ENCODE assay signal across 20 mouse cellular contexts in genomic region chr3:144099444-144099843, GRCm38 (mm10).
DNase-seq lines count a peak whose midpoint lies in the region; ATAC-seq lines count a peak whose summit lies in the region.
"Had no signal": no experiment of that assay in that cellular context is flagged by ENCODE, and none has a peak within 500 bp of the region (broad histone marks: within the 10 kb centered on the region; RNA-seq: fewer than 3 reads in every experiment).

No protein-coding gene starts in this region.

- no peaks in the 10 kb centered on the region for H3K27me3 ChIP-seq in kidney, embryonic 14.5 days (ENCODE audit: control insufficient read depth, insufficient read depth, low read length)
- H3K27me3 ChIP-seq in intestine, embryonic 15.5 days (replicated peaks), result no peaks in the 10 kb centered on the region
- H3K27me3 ChIP-seq in intestine, embryonic 16.5 days (replicated peaks; ENCODE audit: control insufficient read depth, insufficient read depth, low read length), result no peaks in the 10 kb centered on the region
- no peaks in the 10 kb centered on the region for H3K27me3 ChIP-seq in stomach, embryonic 16.5 days (ENCODE audit: control insufficient read depth, insufficient read depth, low read length)
- H3K27me3 ChIP-seq: embryonic facial prominence, embryonic 12.5 days; embryonic facial prominence, embryonic 15.5 days; hindbrain, embryonic 12.5 days; hindbrain, embryonic 15.5 days had no signal

- H3K4me1 ChIP-seq in kidney, embryonic 14.5 days (ENCODE audit: control insufficient read depth, insufficient read depth, low read length), result peaks cover 8% of the 10 kb centered on the region; the same call in 1 of the 2 replicates
- no peaks in the 10 kb centered on the region for H3K4me1 ChIP-seq in intestine, embryonic 15.5 days (replicated peaks)
- no peaks in the 10 kb centered on the region for H3K4me1 ChIP-seq in intestine, embryonic 16.5 days (ENCODE audit: control insufficient read depth, insufficient read depth, low read length)
- peaks cover 5% of the 10 kb centered on the region; the same call in 1 of the 2 replicates for H3K4me1 ChIP-seq in stomach, embryonic 16.5 days (ENCODE audit: control insufficient read depth, insufficient read depth, low read length)
- H3K4me1 ChIP-seq: hindbrain, embryonic 12.5 days; hindbrain, embryonic 15.5 days had no signal

- H3K4me3 ChIP-seq in kidney, embryonic 14.5 days (ENCODE audit: low read length), result no peak overlapping the region
- no peak overlapping the region for H3K4me3 ChIP-seq in intestine, embryonic 15.5 days (replicated peaks)
- no peak overlapping the region for H3K4me3 ChIP-seq in intestine, embryonic 16.5 days (ENCODE audit: low read length)
- no peak overlapping the region for H3K4me3 ChIP-seq in stomach, embryonic 16.5 days (replicated peaks; ENCODE audit: low read length)
- H3K4me3 ChIP-seq: embryonic facial prominence, embryonic 12.5 days; embryonic facial prominence, embryonic 15.5 days; hindbrain, embryonic 12.5 days; hindbrain, embryonic 15.5 days had no signal

- no peaks in the 10 kb centered on the region for H3K9me3 ChIP-seq in kidney, embryonic 14.5 days (ENCODE audit: control insufficient read depth, low read length)
- H3K9me3 ChIP-seq in intestine, embryonic 15.5 days, result no peaks in the 10 kb centered on the region
- H3K9me3 ChIP-seq in intestine, embryonic 16.5 days (ENCODE audit: control insufficient read depth, low read length), result no peaks in the 10 kb centered on the region
- no peaks in the 10 kb centered on the region for H3K9me3 ChIP-seq in stomach, embryonic 16.5 days (replicated peaks; ENCODE audit: control insufficient read depth, low read length)
- H3K9me3 ChIP-seq: embryonic facial prominence, embryonic 12.5 days; embryonic facial prominence, embryonic 15.5 days; hindbrain, embryonic 12.5 days; hindbrain, embryonic 15.5 days had no signal

- peak; percentile 54; the same call in 1 of the 2 replicates for ATAC-seq in kidney, embryonic 14.5 days (ENCODE audit: low FRiP score, low TSS enrichment)
- ATAC-seq in intestine, embryonic 15.5 days, result peak; percentile 86
- peak; percentile 68 for ATAC-seq in intestine, embryonic 16.5 days
- ATAC-seq in stomach, embryonic 16.5 days (ENCODE audit: insufficient read depth, low FRiP score), result peak; percentile 87; the same call in 1 of the 2 replicates
- ATAC-seq: CD4-positive, CD25-positive, alpha-beta regulatory T cell, adult 4 months; forebrain, embryonic 14.5 days had no signal

- no peak overlapping the region for H3K27ac ChIP-seq in kidney, embryonic 14.5 days (ENCODE audit: low read depth, low read length)
- H3K27ac ChIP-seq in intestine, embryonic 15.5 days, result no peak overlapping the region
- H3K27ac ChIP-seq in intestine, embryonic 16.5 days (ENCODE audit: low read length), result no peak overlapping the region
- no peak overlapping the region for H3K27ac ChIP-seq in stomach, embryonic 16.5 days (ENCODE audit: low read length)
- H3K27ac ChIP-seq: embryonic facial prominence, embryonic 12.5 days; embryonic facial prominence, embryonic 15.5 days; hindbrain, embryonic 12.5 days; hindbrain, embryonic 15.5 days had no signal

- no peak overlapping the region for H3K4me2 ChIP-seq in kidney, embryonic 14.5 days (replicated peaks; ENCODE audit: low read depth, low read length)
- H3K4me2 ChIP-seq in intestine, embryonic 15.5 days (replicated peaks), result no peak overlapping the region
- no peak overlapping the region for H3K4me2 ChIP-seq in intestine, embryonic 16.5 days (ENCODE audit: low read depth, low read length)
- no peak overlapping the region for H3K4me2 ChIP-seq in stomach, embryonic 16.5 days (ENCODE audit: low read depth, low read length)
- H3K4me2 ChIP-seq: embryonic facial prominence, embryonic 12.5 days; embryonic facial prominence, embryonic 15.5 days; heart, embryonic 11.5 days; hindbrain, embryonic 12.5 days; hindbrain, embryonic 15.5 days had no signal

- no peaks in the 10 kb centered on the region for H3K36me3 ChIP-seq in kidney, embryonic 14.5 days (ENCODE audit: control insufficient read depth, insufficient read depth, low read length)
- no peaks in the 10 kb centered on the region for H3K36me3 ChIP-seq in intestine, embryonic 15.5 days
- H3K36me3 ChIP-seq in intestine, embryonic 16.5 days (ENCODE audit: control insufficient read depth, insufficient read depth, low read length), result no peaks in the 10 kb centered on the region
- H3K36me3 ChIP-seq in stomach, embryonic 16.5 days (ENCODE audit: control insufficient read depth, insufficient read depth, low read length), result no peaks in the 10 kb centered on the region
- H3K36me3 ChIP-seq: embryonic facial prominence, embryonic 12.5 days; embryonic facial prominence, embryonic 15.5 days; hindbrain, embryonic 12.5 days; hindbrain, embryonic 15.5 days had no signal

- no peak for DNase-seq in kidney, postnatal 14 days
- DNase-seq in cerebellum, postnatal 36 days, result no peak
- no peak for DNase-seq in frontal cortex, postnatal 36 days (ENCODE audit: low spot score in 2 of 2)
- DNase-seq: adrenal gland, adult 8-10 months; adrenal gland, postnatal 25 days; cerebellum, adult 18-20 months; cerebellum, adult 9-10 months; cerebellum, postnatal 14 days; gastrocnemius, postnatal 14 days had no signal

- H3K9ac ChIP-seq in kidney, embryonic 14.5 days (ENCODE audit: low read depth, low read length), result no peak overlapping the region
- no peak overlapping the region for H3K9ac ChIP-seq in intestine, embryonic 15.5 days
- H3K9ac ChIP-seq in intestine, embryonic 16.5 days (ENCODE audit: low read depth, low read length), result no peak overlapping the region
- no peak overlapping the region for H3K9ac ChIP-seq in stomach, embryonic 16.5 days (ENCODE audit: low read length)
- H3K9ac ChIP-seq: embryonic facial prominence, embryonic 12.5 days; embryonic facial prominence, embryonic 15.5 days; hindbrain, embryonic 12.5 days; hindbrain, embryonic 15.5 days had no signal

- WGBS in kidney, embryonic 14.5 days, result 56% methylated on average over 2 of the region's 2 CpGs
- WGBS in intestine, embryonic 15.5 days, result 50% methylated on average over 2 of the region's 2 CpGs
- 53% methylated on average over 2 of the region's 2 CpGs for WGBS in intestine, embryonic 16.5 days
- 51% methylated on average over 2 of the region's 2 CpGs for WGBS in stomach, embryonic 16.5 days
